Mouse (Mus musculus): Measurements from ENCODE around the gene Itga9. TPM values are rescaled to one million over a fixed set of nuclear protein-coding genes. Genes with fewer than 3 reads are reported as not detected.
A peak's percentile ranks its signal among the peaks of the same experiment; 100 is the strongest.

Gene Itga9
- total RNA-seq, 2 experiments from 2014 or later, result 97.8 to 111 TPM

- no peak for DNase-seq (ENCODE audit: low spot score in 2 of 2)
These were observed 404 bp downstream of the Itga9 start for GRCm38 (mm10) chr9:118606817-118607371.

- no peak for DNase-seq (ENCODE audit: low spot score in 2 of 2)
These were observed 1.4 kb downstream of the Itga9 start for GRCm38 (mm10) chr9:118607701-118608401.

GRCm38 (mm10) chr9:118608556-118608955, 2.1 kb downstream of the Itga9 start:
- no peak for DNase-seq (ENCODE audit: low spot score in 2 of 2)

DNA sequence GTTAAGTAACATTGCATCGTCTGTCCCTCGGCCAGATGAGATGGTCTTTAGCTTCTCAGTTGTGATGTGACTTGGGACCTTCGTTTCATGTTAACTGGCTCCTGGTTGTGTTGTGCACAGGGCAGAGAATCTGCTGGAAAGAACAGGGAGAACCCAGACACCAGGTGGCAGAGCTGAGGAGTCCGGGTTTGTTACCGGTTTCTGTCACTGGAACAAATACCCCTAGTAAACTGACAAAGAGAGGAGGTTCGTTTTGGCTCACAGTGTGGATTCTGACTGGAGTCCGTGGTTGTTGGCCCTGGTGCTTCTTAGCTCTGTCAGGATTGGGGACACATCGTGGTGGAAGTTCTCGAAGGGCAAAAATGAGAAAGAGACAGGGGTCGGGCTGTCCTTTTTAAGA, 3.6 kb downstream of the Itga9 start:
- DNase-seq (ENCODE audit: low spot score in 2 of 2), result no peak

- no peak for DNase-seq (ENCODE audit: low spot score in 2 of 2)
These were observed 4.6 kb downstream of the Itga9 start for GRCm38 (mm10) chr9:118611111-118611541.

GRCm38 (mm10) chr9:118611958-118612581, 5.6 kb downstream of the Itga9 start:
- no peak for DNase-seq (ENCODE audit: low spot score in 2 of 2)

DNA sequence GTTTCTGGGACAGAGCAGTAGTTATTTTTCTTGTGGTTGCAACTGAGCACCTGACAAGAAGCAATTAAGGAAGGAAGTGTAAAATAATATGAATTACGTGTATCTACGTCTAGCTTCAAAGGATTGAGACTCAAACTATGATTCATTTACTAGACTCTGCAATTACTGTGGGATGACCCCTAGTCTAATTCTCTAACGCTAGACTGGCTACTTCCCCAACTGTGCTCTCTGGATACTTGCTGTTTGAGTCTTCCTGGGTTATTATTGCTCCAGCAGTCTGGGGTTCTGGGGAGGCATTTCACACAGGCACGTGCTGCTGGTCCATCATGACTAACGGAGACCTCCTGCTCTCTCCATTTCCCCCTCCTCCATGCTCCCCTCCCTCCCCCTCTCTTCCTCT, 10.7 kb downstream of the Itga9 start:
- DNase-seq (ENCODE audit: low spot score in 2 of 2), result no peak

GRCm38 (mm10) chr9:118618732-118619250, 12.3 kb downstream of the Itga9 start:
- DNase-seq (ENCODE audit: low spot score in 2 of 2), result no peak

DNA sequence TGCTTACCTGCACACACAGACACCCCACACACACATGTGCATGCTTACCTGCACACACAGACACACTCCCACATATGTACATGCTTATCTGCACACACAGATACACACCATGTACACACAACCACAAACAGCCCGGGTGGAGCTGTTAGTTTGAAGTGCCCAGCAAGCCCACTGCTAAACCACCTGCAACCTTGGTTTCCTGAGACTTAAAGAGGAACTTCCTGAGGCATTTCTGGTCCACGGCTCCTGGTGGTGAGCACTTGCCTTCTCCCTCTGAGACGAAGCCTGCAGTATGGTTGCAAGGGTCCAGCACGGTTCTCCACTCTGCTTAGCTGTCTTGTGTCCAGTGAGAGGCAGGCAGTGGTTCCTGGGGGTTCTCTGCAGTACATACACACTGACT, 14.3 kb downstream of the Itga9 start:
- DNase-seq (ENCODE audit: low spot score in 2 of 2), result no peak

GRCm38 (mm10) chr9:118621691-118622090, 15.2 kb downstream of the Itga9 start:
- DNase-seq (ENCODE audit: low spot score in 2 of 2), result no peak

DNA sequence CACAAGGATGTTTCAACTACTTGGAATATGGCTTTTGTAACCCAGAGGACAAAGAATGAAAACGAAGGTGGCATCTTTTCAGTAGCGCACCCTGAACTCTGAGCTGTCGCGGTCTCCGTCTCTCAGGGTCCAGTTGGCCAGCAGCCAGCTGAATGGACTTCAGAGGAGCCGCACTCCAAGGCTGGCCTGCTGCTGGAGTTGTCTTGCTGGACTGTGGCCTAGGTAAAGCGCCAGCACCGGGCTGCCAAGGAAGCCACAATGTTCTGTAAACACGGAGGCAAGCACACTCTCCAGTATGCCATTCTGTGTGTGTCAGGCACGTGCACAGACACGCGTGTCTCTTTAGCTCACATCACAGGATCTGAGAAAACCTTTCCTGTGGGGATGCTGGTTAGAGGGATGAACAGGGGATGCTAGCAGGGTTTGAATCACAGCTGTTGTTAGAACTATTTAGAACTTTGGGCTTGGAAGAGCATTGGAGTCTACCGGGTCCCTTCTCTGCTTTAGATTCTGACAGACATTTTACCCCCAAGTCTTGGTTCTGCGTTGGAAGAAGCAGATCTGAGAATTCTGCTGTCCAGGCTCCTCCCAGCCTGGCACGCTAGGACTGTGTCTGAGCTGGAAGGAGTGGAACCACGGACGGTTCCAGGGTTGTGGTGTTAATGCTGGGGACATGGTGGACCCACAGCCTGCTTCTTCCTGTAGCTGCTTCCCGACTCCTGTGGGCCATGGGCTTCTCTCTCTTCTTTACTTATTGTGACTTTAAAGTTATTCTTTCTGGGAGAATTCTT, 16.1 kb downstream of the Itga9 start:
- DNase-seq (ENCODE audit: low spot score in 2 of 2), result peak; percentile 33 to 67

GRCm38 (mm10) chr9:118623483-118623882, 17.0 kb downstream of the Itga9 start:
- no peak for DNase-seq (ENCODE audit: low spot score in 2 of 2)

DNA sequence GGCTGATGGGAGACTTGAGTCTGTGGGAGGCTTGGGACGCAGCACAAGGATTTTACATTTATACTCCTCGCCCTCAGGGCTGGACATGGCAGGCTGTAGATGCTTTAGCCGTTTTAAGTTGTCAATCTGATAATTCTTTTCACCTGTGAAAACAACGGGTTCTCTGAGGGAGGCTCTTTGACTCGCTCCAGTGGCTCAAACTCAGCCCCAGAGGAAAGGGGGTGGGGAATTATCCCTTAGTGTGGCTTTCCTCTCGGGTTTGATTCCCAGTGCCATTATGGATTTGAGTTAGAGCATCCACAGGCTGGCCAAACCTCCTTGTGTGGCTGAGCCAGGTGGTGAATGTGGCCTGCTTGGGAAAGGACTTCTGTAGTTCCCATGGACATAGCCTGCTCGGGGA, 17.7 kb downstream of the Itga9 start:
- DNase-seq (ENCODE audit: low spot score in 2 of 2), result no peak

DNA sequence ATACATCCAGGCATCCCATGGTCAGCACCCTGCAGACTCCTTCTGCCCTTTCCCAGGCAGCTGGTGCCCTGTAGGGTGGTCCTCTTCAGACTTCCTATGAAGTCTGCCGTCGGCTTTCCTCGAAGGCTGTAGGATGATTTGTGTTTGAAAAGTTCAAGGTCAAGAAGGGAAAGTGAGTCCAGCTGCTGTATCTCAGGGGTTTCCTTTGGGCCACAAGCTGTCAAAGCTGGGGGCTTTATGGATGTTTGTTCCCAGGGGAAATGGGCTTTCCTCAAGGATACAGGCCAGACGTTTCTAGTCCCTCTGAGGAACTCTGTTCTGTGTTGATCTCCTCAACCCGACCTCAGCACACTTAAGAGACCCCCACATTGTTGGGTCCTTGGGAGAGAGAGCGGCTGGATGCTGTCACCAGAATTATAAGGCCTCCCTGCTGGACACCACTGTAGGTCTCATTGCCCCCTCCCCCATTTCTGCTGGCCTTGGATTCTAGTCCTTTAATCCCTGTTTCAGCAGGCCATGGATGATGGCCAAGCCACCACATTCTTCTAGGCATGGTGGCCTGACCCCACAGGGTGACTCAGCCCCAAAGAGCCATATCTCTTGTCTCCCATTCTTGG, 23.4 kb downstream of the Itga9 start:
- DNase-seq (ENCODE audit: low spot score in 2 of 2), result no peak

GRCm38 (mm10) chr9:118631775-118632757, 25.6 kb downstream of the Itga9 start:
- DNase-seq (ENCODE audit: low spot score in 2 of 2), result no peak

GRCm38 (mm10) chr9:118632758-118633143, 26.3 kb downstream of the Itga9 start:
- DNase-seq (ENCODE audit: low spot score in 2 of 2), result no peak

- DNase-seq (ENCODE audit: low spot score in 2 of 2), result no peak
These were observed 32.2 kb downstream of the Itga9 start for GRCm38 (mm10) chr9:118638642-118639210.

DNA sequence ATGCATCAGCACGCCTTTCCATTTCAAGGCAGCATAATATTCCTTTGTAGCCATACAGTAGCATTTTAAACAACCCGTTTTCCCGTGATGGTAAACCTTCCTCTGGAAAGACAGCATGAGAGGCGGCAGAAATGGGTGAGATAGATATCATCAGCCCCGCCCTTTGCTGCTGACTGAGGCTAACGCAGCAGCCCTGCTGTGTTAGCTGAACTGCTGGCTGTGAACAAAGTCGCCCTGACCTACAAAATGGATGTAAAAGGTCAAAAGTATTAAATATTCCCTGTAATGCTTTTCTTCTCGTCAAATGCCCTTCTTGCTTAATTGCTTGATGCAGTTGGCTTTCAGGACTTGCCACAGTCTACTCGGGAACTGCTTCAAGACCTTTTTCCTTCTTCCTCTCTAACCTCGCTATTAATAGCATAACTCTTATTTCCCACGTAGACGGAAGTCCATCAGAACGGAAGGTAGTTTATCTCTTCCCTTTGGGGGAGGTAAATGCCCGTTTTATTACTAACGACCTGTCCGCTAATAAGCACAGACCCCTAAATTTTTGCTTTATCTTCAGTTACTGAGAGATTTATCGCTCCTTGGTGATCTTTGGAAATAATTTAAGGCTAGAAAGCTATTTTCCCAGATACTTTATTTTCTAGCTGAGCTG, 39.3 kb downstream of the Itga9 start:
- no peak for DNase-seq (ENCODE audit: low spot score in 2 of 2)

- no peak for DNase-seq (ENCODE audit: low spot score in 2 of 2)
These were observed 41.0 kb downstream of the Itga9 start for GRCm38 (mm10) chr9:118647495-118647894.
